Mouse (Mus musculus): ENCODE measurements around the gene Dnaic2.

Dnaic2 gene

GRCm38 (mm10) chr11:114798624-114799023 lies 71.4 kb downstream of the Dnaic2 start, which contains the start of gene Gpr142:
Gene Gpr142, plus strand, starts transcription at chr11:114798924.
- no peak for DNase-seq (ENCODE audit: low spot score in 2 of 2)

GRCm38 (mm10) chr11:114801906-114802305 lies 74.7 kb downstream of the Dnaic2 start:
- DNase-seq (ENCODE audit: low spot score in 2 of 2), result no peak

- DNase-seq (ENCODE audit: low spot score in 2 of 2), result no peak
Observed at GRCm38 (mm10) chr11:114802540-114803267, 75.5 kb downstream of the Dnaic2 start.

- DNase-seq (ENCODE audit: low spot score in 2 of 2), result no peak
Observed at GRCm38 (mm10) chr11:114803990-114804389, 76.8 kb downstream of the Dnaic2 start.

GRCm38 (mm10) chr11:114807025-114807424 lies 79.8 kb downstream of the Dnaic2 start:
- no peak for DNase-seq (ENCODE audit: low spot score in 2 of 2)
